Mouse (Mus musculus): ENCODE measurements at regions not wholly inside any gene's neighbourhood (a gene's known extent, or its start where the extent isn't known, plus 50 kb on each side); places are given as distances from the start of the nearest gene placed in this dataset.
"Not testable (repeated sequence)": the region's sequence is repeated elsewhere in the genome, so short reads cannot be mapped to it uniquely, and the experiment has no call there.

DNA sequence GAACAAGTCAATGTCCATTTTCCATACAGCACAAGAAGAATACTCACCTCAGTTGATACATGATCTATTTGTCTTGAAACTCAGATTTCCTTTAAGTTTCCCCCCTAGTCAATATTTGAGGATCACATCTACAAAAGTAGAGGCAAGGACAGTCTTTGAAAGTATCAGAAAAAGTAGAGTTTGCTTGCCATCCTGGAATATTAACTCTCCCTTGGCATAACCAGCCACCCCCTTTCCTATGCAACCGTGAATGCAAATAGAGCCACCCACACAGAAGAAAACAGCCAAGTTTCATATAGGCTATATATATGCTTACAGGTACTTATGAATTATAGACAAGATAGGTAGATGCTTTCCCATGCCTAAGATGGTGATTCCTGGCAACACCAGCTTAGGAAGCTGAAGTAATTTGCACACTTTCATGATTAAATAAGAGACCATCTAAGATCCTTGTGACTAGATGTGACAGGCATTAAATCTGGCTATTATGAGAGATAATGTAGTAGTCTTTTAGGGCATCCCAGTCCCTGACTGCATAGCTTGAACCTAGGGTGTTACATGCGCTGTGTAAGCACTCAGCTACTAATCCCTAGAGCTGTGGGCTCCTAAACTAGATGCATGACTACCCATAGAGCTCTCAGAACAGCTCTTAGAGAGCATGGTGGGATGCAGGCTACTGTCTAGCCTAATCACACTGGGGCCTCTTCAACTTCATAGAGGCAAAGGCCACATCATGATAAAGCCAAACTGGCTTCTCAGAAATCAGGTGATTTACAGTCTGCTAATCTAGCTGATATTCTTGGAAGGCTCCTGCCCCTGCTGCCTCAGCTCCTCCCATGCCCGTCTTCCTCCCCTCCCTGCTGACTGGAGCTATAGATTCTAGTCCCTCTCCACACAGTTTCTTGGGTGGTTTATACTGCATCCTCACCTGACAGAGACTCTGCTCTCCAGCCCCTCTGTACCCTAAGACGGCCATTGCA is 829.5 kb downstream of the Kcnj2 start:
- no peak for DNase-seq (ENCODE audit: low spot score in 2 of 2)
- intact Hi-C loops (cut with DNase I): no loop called here

DNA sequence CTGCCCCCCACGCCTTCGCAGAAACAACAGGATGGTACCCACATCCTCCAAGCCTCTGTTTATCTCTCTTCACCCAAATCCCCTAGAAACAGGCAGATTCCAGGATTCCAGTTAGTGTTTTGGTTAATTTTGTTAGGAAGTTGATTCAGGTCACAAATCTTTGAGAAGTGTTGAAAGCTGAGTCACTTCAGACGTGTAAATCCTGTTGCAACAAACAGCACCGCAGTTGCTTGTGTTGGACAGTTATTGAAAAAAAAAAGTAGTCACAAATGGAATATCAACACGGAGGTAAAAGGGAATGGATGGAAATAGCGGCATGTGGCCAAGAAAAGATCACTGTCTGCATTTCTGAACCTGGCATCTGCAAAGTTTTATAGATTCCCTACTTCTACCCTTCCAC is 831.0 kb downstream of the Kcnj2 start:
- intact Hi-C loops (cut with DNase I): no loop called here
- DNase-seq (ENCODE audit: low spot score in 2 of 2): no peak

DNA sequence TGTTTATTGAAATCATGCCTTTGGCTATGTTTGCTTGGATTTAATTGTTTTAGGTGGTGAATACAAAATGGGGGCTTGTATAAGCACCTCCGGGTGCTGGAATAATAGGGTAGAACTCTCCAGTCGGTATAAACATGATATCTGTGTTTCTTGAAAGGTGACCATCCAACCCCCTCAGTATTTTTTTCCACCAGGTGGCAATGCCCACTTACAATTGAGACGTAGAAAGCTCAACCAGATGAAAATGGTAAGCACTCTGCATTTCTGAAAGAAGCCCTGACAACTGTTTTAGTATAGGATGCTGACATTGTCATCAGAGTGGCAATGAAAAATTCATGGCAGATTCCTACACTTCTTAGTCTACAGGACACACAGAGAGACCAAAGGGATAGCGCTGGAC is 838.1 kb downstream of the Kcnj2 start:
- intact Hi-C loops (cut with DNase I): loop anchor here (5.0 to 10.0 kb wide), 2 partner anchors 881 to 1263 kb away; partner anchors contain the start of gene Sox9
- no peak for DNase-seq (ENCODE audit: low spot score in 2 of 2)

DNA sequence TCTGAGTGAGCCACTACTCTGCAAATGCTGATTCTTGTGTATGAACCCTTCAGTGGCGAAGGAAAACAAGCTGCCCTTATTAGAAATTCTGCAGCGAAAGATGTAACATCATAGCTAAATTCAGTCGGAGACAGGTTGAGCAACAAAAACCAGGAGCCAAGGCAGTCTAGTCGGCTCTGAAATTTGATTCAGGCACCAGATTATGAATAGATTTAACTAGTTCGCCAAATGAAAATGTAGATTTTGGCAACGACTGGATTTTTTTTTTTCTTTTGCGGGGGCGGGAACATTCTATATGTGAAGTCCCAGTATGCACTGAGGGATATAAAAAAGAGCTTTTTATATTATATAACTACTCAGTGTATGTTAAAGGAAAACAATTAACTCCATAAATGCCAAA is 847.9 kb downstream of the Kcnj2 start:
- DNase-seq (ENCODE audit: low spot score in 2 of 2): peak; percentile 15 to 22
- intact Hi-C loops (cut with DNase I): no loop called here

DNA sequence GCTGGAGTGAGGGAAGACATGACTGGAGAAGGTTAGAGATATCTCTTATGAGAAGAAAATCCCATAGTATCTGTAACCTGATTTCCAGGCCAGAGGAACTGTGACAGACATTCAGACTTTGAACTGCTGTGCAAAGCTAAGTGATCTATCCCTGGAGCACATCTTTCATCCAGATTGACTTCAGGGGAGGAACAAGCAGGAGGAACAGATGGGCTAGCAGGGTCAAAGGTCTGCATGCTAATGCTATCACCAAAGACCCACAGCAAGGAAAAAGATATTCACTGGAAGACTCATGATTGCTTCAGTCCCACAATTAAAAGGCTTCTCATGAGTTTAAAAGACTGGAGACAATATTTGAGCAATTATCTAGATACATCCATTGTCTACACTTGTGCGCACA is 855.7 kb upstream of the Sox9 start:
- intact Hi-C loops (cut with DNase I): no loop called here
- no peak for DNase-seq (ENCODE audit: low spot score in 2 of 2)

DNA sequence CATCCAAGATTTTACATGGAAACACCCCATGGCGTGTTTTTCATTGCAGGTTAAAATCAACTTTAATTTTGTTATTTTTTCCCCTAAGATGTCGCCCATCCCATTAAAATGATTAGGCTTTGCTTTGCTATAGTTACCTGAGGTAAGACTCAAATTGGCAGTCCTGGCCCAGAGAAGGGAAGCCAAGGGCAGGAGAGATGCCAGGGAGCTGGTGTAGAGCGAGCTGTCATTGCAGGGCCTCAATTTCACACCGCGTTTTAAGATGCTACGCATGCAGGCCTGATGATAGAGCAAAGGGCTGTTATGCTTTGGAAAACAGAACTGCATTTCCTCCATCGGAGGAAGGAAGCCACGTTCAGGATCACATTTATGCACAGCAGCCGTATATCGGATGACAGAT is 852.7 kb upstream of the Sox9 start:
- DNase-seq (ENCODE audit: low spot score in 2 of 2): no peak
- intact Hi-C loops (cut with DNase I): no loop called here

DNA sequence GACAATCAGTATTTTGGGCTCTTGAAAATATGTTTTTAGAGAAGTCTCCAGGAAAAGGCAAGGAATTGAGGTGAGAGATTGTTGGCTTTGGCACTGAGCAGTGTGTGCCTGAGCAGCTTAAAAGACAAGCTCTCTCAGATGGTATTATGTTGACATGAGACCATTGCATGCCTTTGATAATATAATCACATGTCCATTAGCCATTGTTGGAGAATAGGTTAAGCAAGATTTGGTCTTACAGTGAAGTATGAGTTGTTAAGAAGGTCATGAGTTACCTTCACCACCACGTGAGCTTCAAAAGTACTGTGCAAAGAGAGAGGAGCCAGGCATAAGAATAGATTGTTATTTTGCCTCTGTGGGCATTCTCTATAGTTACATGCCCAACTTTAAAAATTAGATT is 850.0 kb upstream of the Sox9 start:
- no peak for DNase-seq (ENCODE audit: low spot score in 2 of 2)
- intact Hi-C loops (cut with DNase I): no loop called here

DNA sequence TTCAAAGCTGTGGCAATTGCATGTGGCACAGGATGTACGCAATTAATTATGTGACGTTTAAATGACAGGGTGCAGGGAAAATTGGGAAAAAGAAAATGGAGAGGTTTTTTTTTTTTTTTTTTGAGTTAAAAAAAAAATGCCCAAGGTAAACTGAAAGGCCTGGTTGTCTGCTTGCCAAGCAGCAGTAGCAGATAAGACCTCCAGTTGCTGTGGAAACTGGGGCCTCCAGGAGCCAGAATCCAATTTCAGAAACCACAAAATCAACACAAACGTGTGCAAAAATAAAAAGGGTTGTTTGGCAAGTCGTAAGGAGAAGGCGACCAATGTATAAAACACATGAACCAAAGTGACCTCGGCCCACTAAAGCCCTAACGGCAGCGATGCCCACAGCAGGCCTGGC is 837.7 kb upstream of the Sox9 start:
- intact Hi-C loops (cut with DNase I): no loop called here
- DNase-seq (ENCODE audit: low spot score in 2 of 2): no peak

DNA sequence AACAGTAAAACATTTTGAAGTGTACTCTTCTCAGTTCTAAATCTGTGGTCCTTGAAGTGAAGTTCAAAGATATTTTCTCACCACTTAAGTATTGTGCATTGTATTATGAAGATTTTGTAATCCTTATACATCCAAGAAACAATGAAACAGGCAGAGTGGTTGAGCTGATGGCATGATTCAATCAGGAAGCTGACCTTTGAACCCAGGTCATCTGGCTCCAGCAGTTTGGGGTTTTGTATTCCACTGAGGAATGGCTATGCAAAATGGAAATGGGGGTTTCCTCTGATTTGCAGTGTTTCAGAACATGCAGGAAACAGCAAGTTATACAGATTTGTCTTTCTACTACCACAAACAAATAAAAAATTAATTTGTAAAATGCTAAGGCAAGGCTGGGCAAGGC is 836.2 kb upstream of the Sox9 start:
- intact Hi-C loops (cut with DNase I): no loop called here
- DNase-seq (ENCODE audit: low spot score in 2 of 2): no peak

DNA sequence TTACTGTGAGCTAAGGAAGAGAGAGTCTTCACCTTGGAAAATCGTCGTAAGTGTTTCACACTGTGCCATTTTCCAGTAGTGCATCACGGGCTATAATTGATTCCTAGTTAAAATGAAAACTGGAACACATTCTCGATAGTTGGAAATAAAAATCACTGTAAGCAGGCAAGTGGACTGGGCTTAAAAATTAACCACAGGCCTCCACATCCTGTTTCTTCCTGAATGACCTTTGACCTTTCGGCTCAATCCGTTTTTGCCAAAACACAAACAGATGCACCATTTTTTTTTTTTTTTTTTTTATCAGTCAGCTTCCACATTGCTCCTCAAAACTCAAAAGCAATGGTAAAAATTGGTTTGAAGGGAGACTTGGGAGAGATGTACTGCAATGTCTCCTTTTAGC is 834.4 kb upstream of the Sox9 start:
- intact Hi-C loops (cut with DNase I): no loop called here
- no peak for DNase-seq (ENCODE audit: low spot score in 2 of 2)

DNA sequence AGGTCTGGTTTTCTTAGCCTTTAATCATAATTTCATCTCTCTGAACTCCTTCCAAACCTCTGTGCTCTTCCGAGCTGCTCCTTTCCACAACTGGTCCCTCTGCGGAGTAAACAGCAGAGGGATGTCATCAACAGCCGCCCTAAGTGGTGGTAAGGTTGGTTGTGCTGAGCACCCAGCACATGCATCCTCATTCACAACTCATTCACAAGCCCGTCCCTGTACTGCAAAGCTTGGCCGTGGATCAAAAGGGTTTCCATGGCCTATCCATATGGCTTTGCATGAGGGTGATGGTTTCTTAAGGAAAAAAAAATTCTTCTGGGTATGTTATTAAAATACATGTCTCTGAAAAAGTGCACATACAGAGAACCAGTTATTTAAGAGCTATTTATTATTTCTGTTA is 828.6 kb upstream of the Sox9 start:
- intact Hi-C loops (cut with DNase I): no loop called here
- DNase-seq (ENCODE audit: low spot score in 2 of 2): no peak

DNA sequence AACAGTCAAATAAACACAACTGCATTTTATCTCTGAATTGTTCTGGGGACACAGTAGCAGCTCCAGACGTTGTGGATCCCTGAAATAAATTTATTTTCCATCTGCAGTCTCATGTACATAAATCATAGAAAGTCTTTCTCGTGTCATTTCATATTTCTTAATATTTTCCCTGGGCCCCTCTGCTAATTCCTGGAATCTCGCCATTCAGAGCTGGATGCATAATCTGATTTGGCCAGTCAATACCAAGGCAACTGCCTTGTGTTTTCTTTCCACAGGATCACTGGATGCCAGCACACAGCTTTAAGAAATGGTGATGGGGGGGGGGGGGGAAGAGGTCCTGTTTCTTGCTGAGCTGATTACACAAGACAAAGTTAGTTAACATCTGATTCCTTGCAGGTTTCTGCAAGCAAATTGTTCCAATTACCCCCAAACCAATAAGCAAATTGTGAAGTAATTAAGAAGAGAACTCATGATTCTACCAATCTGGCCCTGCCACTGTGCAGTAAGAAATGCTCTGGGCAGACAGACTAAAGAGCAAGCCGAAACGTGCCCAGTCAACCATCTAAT is 824.2 kb upstream of the Sox9 start:
- no peak for DNase-seq (ENCODE audit: low spot score in 2 of 2)
- intact Hi-C loops (cut with DNase I): no loop called here

DNA sequence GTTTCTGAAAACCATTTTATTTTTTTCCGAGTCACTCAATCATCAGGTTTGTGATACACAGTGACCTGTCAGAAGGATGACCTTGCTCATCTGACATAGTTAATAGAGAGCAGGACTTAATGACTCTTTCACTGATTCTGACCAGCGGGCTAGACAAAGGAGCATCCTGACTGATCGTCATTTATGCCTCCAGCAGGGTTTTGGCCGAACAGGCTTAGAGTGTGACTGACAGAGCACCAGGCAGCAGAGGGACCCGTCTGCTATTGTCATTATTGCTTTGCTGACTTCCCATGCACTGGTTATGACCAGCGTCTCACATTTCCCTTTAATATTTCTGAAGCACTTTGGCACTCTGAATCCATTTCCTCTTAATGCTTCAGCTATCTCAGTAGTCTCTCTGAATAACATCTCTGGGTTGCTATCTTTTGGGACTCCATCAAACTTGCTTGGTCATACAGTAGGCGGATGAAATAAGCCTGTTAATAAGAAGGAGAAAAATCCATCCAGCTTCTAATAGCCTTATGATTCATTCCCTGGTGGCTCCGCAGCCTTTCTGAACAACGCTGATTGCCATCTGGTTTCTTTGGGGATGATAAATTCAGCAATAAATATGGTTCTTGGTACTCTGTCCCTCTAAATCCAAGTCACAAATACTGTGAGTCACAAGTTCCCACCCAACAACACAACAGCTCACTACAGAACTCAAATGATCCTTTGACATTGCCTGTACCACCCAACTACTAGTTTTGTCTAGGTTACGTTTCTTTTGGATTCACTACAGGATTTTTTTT is 820.8 kb upstream of the Sox9 start:
- DNase-seq (ENCODE audit: low spot score in 2 of 2): no peak

DNA sequence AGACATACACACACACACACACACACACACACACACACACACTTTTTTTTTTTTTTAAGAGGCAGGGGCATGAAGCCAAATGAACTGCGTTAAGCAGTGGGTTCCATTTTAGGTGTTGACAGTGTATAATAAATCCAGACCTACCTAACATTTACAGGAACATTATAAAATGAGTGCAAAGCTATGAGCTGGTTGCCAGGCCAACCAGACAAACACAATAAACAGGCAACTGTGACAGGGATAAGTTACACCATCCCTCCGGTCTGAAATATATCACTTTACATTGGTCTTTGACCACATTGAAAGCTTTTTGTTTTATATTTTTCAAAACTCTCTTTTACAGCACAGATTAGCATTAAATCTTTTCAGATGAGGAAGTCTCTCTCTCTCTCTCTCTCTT is 820.2 kb upstream of the Sox9 start:
- intact Hi-C loops (cut with DNase I): no loop called here
- DNase-seq (ENCODE audit: low spot score in 2 of 2): no peak

More for the DNA sequence above, 820.8 kb upstream of the Sox9 start:
- intact Hi-C loops (cut with DNase I): no loop called here

DNA sequence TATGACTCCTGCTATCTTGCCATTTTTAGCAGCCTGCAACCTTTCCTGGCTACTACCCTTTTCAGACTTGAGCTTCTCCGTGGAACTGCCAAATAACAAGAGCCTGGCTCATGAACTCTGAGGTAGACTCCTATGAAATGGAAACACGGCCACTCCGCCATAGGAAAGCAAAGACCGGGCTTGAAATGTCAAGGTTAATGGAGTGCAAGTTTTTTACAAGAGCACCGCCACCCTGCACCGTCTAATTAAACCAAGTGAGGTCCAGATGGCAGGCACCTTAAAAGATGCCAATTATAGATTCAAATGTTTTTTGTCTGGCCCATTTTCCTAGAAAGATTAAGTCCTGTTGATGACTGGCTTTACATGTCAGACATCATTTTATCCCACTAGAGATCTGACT is 818.0 kb upstream of the Sox9 start:
- no peak for DNase-seq (ENCODE audit: low spot score in 2 of 2)
- intact Hi-C loops (cut with DNase I): no loop called here

DNA sequence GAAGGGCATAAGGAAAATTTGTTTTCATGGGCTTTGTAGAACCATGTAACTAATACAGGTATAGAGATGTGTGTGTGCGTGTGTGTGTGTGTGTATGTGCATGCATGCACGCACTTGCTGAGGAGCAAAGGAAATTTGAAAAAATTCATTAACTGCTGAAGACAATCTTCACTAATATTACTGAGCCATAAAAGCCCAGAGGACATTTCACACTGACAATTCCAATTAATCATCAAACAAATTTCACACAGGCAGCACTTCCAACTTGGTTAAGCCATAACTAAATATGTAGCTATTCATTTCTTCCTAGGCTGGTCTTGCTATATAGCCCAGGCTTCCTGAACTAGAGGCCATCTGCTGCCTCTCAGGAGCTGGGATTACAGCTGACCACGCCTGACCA is 815.6 kb upstream of the Sox9 start:
- intact Hi-C loops (cut with DNase I): no loop called here
- no peak for DNase-seq (ENCODE audit: low spot score in 2 of 2)

DNA sequence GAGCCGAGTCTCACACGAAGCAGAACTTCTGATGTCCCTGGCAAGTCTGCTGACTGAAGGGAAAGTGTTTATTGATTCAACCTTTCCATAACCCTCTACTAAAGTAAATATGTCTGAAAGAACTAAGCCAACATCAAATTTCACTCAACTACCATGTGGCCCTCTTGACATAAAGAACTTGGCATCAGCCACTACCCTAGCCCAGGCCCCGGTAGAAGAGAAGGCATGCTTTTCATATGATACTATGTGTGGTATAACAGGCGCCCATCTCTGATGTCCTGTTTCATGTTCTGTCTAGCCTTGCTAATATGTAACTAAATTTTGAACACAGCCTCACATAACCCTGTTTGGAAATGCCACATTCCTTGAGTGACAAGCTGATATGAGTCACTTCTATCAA is 811.0 kb upstream of the Sox9 start:
- intact Hi-C loops (cut with DNase I): no loop called here
- DNase-seq (ENCODE audit: low spot score in 2 of 2): no peak

DNA sequence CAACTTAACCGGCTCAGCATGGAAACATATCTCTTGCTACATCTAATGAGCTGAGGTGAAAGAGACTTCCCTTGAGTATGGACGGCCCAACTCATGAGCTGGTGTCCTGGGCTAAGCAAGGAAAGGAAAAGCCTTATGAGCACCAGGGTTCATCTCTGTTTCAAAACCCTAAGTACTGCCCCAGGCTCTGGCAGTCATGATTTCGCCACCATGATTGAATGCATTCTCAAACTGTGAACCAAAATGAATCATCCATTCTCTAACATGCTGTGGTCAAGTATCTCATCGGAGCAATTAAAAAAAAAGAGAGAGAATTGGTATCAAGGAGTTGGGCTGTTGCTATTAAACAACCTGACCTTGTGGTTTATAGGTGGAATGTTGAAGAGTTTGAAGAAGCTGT is 803.4 kb upstream of the Sox9 start:
- DNase-seq (ENCODE audit: low spot score in 2 of 2): no peak
- intact Hi-C loops (cut with DNase I): no loop called here

DNA sequence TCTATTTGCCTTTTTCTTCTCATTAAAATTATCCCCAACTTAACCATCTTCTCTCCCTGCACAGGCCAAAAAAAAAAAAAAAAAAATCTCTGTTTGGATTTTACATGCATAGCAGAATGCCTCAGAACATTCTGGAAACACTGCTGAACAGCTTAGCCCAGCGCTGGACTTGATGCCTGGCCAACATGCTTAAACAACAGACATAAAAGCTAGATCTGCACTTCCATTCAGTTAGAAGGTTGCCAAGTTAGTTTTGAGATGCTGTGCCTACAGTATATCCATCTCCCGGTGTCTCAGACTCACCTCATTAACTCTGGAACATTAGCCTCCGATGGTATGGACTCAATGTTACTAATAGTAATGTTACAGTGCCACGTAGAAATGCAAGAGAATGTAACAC is 785.6 kb upstream of the Sox9 start:
- intact Hi-C loops (cut with DNase I): no loop called here
- no peak for DNase-seq (ENCODE audit: low spot score in 2 of 2)

DNA sequence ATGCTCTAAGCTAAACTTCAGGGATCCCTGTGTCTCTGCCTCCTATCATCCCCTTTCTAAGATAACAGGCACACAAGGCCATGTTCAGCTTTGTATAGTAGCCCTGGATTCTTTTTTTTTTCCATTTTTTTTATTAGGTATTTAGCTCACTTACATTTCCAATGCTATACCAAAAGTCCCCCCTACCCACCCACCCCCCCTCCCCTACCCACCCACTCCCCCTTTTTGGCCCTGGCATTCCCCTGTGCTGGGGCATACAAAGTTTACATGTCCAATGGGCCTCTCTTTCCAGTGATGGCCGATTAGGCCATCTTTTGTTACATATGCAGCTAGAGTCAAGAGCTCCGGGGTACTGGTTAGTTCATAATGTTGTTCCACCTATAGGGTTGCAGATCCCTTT is 771.2 kb upstream of the Sox9 start:
- intact Hi-C loops (cut with DNase I); DNase-seq (ENCODE audit: low spot score in 2 of 2): not testable (repeated sequence)

DNA sequence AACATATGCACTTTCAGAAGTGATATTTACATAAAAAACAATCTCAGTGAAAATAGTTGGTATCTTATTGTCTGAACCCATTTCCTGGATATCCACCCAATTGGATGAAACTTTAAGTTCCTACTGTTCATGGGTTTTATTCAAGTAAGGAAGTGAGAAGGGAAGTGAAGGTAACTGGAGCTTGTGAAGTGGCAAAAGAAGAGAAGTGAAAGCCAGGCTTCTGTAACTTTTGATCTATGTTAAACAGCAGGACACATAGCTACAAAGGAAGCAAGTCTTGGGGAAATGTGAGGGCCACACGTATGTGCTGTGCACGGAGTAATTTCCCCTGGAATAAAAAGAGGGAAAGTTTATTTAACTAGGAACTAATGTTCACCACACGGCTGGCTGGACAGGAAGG is 764.1 kb upstream of the Sox9 start:
- no peak for DNase-seq (ENCODE audit: low spot score in 2 of 2)
- intact Hi-C loops (cut with DNase I): no loop called here
